Mouse (Mus musculus) urinary bladder, postnatal 36 days (tissue): ENCODE data around the gene Tgfa.

ENCODE experiments used
- DNase-seq, 2 experiments: peaks; one replicate each; pipeline ENCODE4 v3.0.0; 2022; ENCODE audit warnings: low spot score in 2 of 2, mixed read lengths in 1 of 2

Tgfa gene

DNA sequence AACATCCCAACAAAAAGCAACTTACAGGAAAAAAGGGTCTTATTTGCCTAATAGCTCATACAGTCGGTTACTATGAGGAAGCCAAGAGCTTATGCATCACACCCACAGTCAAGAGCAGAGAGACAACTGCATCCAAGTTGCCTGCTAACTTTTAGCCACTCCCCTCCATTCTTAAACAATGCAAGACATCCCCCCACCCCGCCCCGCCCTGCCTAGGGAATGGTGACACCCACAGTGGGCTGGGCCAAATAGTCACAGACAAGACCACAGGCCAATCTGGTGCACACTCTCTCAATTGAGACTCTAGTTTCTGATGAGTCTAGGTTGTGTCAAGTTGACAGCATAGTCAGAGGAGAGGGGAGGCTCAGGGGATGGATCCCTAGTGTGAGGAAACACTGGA, 101.1 kb downstream of the Tgfa start:
- DNase-seq, result no peak

DNA sequence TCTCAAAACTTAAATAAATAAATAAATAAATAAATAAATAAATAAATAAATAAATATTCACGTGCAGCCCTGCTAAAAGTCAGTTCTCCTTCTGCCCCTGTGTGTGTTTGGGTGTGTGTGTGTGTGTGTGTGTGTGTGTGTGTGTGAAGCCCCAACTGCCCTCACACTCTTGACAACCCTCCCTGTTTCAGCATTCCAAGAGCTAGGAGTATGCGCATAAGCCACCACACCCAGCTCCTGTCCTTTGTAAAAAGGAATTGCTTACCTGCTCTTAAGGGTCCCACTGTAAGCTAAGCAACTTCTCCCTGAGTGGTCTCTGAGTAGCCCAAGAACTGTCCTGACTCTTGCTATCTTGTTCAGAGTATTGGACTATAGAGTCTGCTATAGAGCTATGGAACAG, 101.9 kb downstream of the Tgfa start:
- no peak for DNase-seq

DNA sequence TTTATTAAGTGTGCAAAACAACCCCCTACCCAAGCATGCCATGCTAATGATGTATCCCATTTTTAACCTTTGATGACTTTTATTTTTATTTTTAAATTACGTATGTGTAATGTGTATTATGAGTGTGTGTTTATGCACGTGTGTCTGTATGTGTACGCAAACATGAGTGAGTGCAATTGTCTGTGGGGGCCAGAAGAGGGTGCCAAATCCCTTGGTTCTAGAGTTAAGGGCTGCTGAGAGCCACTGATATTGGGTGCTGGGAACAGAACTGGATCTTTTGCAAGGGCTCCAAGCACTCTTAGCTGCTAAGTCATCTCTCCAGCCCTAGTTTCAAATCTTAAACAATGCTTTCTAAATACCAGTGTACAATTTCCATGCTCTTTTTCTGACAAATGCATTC, 103.9 kb downstream of the Tgfa start:
- no peak for DNase-seq

DNA sequence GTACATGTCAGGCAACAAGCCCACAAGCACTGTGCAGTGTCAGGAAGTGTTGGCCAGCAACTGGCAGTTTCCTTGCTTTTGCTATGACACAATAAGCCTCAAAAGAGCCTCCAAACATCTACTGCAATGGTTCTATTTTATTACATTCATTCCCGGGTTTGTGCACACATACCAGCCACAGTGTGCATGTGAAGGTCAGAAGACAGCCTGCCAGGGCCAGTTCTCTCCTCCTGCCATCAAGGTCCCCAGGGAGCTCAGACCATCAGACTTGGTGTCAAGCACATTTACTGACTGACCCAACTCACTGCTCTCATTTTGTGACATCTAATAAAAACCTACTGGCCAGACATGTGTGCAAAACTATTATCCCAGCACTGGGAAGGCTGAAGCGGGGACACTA, 104.4 kb downstream of the Tgfa start:
- no peak for DNase-seq

DNA sequence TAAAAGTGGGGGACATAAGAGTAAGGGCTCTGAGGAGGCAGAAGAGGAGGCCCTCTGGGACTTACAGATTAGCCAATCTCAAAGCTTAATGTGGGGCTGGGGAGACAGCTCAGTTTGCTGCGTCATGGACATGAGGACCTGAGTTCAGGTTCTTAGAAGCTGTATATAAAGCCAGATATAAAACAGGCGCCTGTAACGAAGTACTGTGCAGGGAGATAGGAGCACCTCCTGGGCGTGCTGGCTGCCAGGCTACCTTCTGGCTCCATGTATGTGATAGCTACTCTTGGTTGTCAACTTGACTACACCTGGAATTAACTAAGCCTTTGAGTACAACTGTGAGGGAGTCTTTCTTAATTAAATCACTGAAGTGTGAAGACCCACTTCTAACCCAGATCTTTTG, 110.7 kb downstream of the Tgfa start:
- no peak for DNase-seq

DNA sequence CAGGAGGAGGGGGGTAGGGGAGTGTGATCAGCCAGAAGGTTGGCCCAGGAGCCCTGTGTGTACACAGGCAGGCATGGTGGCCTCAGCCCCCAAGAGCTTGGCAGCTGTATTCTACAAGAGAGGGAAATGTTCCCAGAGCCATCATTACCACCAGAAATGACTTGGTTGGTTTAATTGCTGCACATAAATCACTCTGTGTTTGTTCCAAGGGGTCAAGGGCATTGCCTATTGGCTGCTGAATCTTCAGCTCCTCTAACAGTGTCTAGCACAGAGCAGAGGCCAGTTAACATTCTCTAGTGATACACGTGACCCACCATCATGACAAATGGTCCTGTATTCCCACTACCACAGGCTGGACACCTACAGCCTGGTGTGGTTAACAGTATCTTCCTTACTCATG, 119.0 kb downstream of the Tgfa start:
- no peak for DNase-seq

DNA sequence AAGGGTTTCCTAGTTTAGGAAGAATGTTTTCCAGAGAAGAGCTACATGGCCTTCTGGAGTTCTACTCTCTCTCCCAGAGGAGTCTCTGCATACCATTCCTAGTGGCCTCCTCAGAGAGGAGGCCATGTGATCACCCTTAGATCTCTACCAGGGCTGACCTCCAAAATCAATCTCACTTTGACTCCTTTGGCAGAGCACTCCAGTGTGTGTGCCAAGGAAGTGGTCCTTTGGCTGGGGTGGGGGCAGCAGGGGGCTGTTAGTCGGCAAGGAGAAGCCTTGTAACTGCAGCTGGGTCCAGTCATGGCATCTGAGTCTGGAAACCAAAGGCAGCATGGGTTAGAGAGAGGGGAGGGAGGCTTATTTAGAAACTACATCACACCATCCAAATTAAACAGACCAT, 122.0 kb downstream of the Tgfa start:
- no peak for DNase-seq

DNA sequence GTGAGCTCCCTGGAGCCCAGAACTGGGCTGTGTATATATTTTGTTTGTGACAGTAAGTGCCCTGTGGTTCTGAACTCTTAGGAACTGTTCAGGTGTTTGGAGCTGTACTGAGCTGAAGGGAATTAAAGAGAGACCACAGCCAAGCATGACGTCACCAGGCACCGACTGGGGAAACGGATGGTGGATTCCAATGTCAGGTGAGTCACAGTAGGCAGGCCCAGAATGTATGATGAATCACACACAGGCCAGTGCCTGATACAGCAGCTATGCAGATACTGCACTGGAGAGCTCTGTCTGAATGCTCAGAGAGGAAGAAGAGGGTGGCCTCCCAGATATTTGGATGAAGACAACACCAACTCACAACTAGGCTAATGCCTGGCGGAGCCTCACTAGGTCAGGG, 123.8 kb downstream of the Tgfa start:
- DNase-seq, result peak; percentile 48 to 55

DNA sequence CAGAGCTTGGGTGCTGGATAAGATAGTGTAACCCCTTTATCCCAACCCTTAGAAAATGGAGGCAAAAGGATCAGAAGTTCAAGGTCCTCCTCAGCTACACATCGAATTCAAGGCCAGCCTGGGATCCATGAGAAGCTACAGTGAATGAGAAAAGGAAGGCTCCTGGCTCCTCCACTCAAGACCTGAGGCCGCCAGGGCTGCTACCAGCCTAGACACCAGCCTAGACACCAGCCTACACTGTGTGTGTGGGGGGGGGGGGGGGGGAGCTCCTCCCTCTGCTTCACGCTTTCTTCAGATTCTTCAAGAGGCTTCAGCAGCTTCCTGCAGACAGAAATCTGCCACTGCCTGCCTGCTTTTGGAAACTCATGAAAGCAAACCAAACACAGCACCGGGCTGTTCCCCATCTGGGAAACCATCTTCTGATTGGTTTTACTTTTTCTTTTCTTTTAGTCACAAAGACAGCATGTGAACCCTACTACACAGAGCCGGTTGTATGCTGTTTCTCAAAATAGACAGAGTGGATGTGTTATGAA, 127.1 kb downstream of the Tgfa start:
- no peak for DNase-seq

DNA sequence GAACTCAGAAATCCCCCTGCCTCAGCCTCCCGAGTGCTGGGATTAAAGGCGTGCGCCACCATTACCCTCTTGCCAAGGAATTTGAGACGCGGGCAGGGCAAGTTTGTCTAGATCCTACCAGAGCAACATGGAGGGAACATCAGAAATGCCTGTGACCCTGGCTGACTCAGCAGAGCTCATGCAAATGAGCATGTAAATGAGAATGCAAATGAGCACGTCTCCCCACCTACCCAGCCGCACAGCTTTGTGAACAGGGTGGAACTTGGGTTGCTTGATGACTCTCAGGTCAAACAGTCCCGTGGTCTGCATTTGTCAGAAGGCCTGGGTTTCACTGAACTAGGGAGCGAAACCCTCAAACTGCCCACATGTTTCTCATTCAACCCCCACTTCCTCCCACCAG, 128.0 kb downstream of the Tgfa start:
- DNase-seq, result no peak

DNA sequence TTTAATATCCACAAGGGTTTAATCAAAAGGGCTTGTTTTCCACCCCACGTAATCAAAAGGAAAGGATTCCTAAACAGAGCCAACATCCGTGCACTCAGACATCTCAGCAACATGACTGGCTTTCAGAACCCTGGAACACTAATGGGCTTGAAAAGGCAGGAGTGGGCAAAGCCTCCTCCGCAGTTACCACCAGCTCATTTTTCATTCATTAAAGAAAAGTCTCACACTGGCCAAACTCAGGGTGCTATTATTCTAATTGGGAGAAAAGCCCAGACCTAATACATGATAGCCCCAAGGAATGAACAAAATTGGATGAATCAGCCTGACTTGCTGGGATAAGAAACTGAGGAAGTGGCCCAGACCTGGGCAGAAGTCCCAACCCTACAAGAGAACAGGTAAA, 129.4 kb downstream of the Tgfa start:
- DNase-seq, result no peak
